18 mouse cellular contexts compared by ENCODE assay signal in genomic region chr6:143140884-143141283, GRCm38 (mm10). TPM values are rescaled to one million over a fixed set of nuclear protein-coding genes. Genes with fewer than 3 reads are reported as not detected.
A peak's percentile ranks its signal among the peaks of the same experiment; 100 is the strongest.
DNase-seq lines count a peak whose midpoint lies in the region; TF ChIP-seq lines count a peak whose summit lies in the region.
"Had no signal": no experiment of that assay in that cellular context is flagged by ENCODE, and none has a peak within 500 bp of the region (broad histone marks: within the 10 kb centered on the region; RNA-seq: fewer than 3 reads in every experiment).

No protein-coding gene starts in this region.

- H3K9me3 ChIP-seq in ES-E14 (ENCODE audit: control insufficient read depth, insufficient read depth, low read depth, low read length) = no peaks in the 10 kb centered on the region
- H3K9me3 ChIP-seq: embryonic facial prominence, embryonic 12.5 days; forebrain, embryonic 12.5 days; heart, embryonic 12.5 days; hindbrain, embryonic 15.5 days had no signal

- peaks cover 11 to 41% of the 10 kb centered on the region in 2 experiments for H3K4me1 ChIP-seq in ES-E14 (ENCODE audit: control insufficient read depth in 2 of 2, insufficient read depth in 2 of 2, low read length in 2 of 2, poor library complexity in 1 of 2)
- H3K4me1 ChIP-seq: forebrain, embryonic 12.5 days had no signal

- peak overlapping the region; percentile 98 for H3K27ac ChIP-seq in ES-E14 (ENCODE audit: insufficient read depth, low read depth, low read length, poor library complexity, severe bottlenecking)
- H3K27ac ChIP-seq: embryonic facial prominence, embryonic 12.5 days; forebrain, embryonic 12.5 days; hindbrain, embryonic 15.5 days had no signal

- DNase-seq in heart, adult 11 months = peak; percentile 67
- DNase-seq in heart, postnatal 14 days = no peak
- DNase-seq in ES-E14 (ENCODE audit: low read depth, low spot score) = no peak
- peak; percentile 58 for DNase-seq in adrenal gland, adult 8-10 months
- peak; percentile 39 to 54 for DNase-seq in adrenal gland, postnatal 36 days
- no peak for DNase-seq in cerebellum, postnatal 10 days
- DNase-seq in lung, postnatal 14 days = no peak
- DNase-seq in urinary bladder, postnatal 36 days (ENCODE audit: low spot score in 2 of 2) = no peak
- DNase-seq: cerebellum, adult 11 months; cerebellum, adult 8-10 months; cerebellum, postnatal 25 days; gastrocnemius, postnatal 14 days; heart, postnatal 36 days; kidney, adult 8-10 months had no signal

- H3K4me3 ChIP-seq in ES-E14 (ENCODE audit: insufficient read depth in 1 of 2, low read depth in 1 of 2, low read length in 2 of 2, poor library complexity in 1 of 2, severe bottlenecking in 1 of 2) = peak overlapping the region in 1 of 2 experiments; percentile 13; a peak in 1 of 4 replicates
- H3K4me3 ChIP-seq: embryonic facial prominence, embryonic 12.5 days; forebrain, embryonic 12.5 days; heart, embryonic 12.5 days; hindbrain, embryonic 15.5 days had no signal

- peak overlapping the region; percentile 36; the same call in 1 of the 2 replicates for H3K9ac ChIP-seq in ES-E14 (ENCODE audit: insufficient read depth, low read depth, low read length, poor library complexity, severe bottlenecking)
- H3K9ac ChIP-seq: embryonic facial prominence, embryonic 12.5 days; forebrain, embryonic 12.5 days; heart, embryonic 12.5 days; hindbrain, embryonic 15.5 days had no signal

- intact Hi-C loops in heart, postnatal 14 days (cut with DNase I) = no loop called here

- in situ Hi-C loops in ES-E14 (cut with MboI; ENCODE audit: low sequenced_read_pairs in 2 of 2, unreplicated experiment in 2 of 2) = no loop called here

- no peaks in the 10 kb centered on the region for H3K36me3 ChIP-seq in ES-E14 (ENCODE audit: control insufficient read depth, insufficient read depth, low read length, poor library complexity, severe bottlenecking)
- H3K36me3 ChIP-seq: embryonic facial prominence, embryonic 12.5 days; forebrain, embryonic 12.5 days; heart, embryonic 12.5 days; hindbrain, embryonic 15.5 days had no signal

TF ChIP-seq in ES-E14, 5 proteins besides CTCF, POLR2A, EP300 and RAD21:
- TF ChIP-seq CHD2 (IDR thresholded peaks at IDR 0.05; ENCODE audit: low read depth, low read length) (no peak), MAFK (IDR thresholded peaks at IDR 0.05; ENCODE audit: insufficient read depth, low read depth, low read length) (peak; percentile 79)

RNA-seq across cellular contexts. Expression of gene Etnk1, which starts 26.1 kb away (rescaled TPM):
- 10 to 100 TPM; 26.9 to 28.9 TPM for total RNA-seq in heart, postnatal 14 days (2021)
- 75.7 and 82.5 TPM in 2 replicates for total RNA-seq in ES-E14 (2012; rRNA removed)
- total RNA-seq in adrenal gland, adult 8-10 months (2022) = 100 to 1,000 TPM; 126 to 142 (median 139) TPM
- total RNA-seq in adrenal gland, postnatal 36 days (2021) = 100 to 1,000 TPM; 115 to 119 TPM

RNA-seq across cellular contexts. Expression of gene C2cd5, which starts 40.9 kb away (rescaled TPM):
- 10 to 100 TPM; 19.2 to 20.1 TPM for total RNA-seq in heart, postnatal 14 days (2021)
- total RNA-seq in ES-E14 (2012; rRNA removed) = 26.5 and 36.7 TPM in 2 replicates
- 10 to 100 TPM; 18.8 to 47.8 (median 33.3) TPM for total RNA-seq in adrenal gland, adult 8-10 months (2022)
- total RNA-seq in adrenal gland, postnatal 36 days (2021) = 10 to 100 TPM; 18.3 to 19.2 TPM

Comparison
In these comparisons a context has a peak if more than half of its experiments do, and no peak if none do; other contexts are left out.
1. DNase-seq: peak in heart, adult 11 months (single experiment), adrenal gland, adult 8-10 months (single experiment) and adrenal gland, postnatal 36 days (2 of 2); none in heart, postnatal 14 days (0 of 2), ES-E14 (single experiment), cerebellum, postnatal 10 days (0 of 2), lung, postnatal 14 days (single experiment) and urinary bladder, postnatal 36 days (0 of 2).